ENCODE assay signal across 35 mouse cellular contexts in the genomic region with DNA sequence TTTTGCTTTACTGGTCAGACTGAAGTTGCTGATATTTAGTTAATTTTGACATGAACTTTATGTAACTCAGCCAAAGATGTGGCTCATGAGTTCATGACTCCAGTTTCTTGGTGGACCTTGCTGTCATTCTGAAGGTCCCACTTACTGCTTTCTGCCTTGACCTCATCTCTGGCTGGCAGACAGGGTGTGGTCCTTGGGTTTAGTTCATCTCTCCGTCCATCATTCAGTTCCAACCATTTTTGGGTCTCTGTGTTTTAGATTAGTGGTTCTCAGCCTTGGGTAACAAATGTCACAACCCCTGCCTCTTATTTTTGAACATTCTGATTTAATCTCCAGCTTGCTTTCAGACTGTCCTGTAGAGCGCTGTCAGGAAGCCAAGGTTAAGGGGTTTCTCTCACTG. TPM values are rescaled to one million over a fixed set of nuclear protein-coding genes. Genes with fewer than 3 reads are reported as not detected.
"Had no signal": no experiment of that assay in that cellular context is flagged by ENCODE, and none has a peak within 500 bp of the region (broad histone marks: within the 10 kb centered on the region; RNA-seq: fewer than 3 reads in every experiment).

No protein-coding gene starts in this region.

- DNase-seq: gastrocnemius, postnatal 14 days; gastrocnemius, postnatal 36 days; heart, adult 2 months; heart, postnatal 14 days; heart, postnatal 36 days; kidney, adult 11 months; kidney, adult 2 months; kidney, adult 9 months; kidney, postnatal 14 days; kidney, postnatal 36 days; layer of hippocampus, adult 9-11 months; layer of hippocampus, postnatal 36 days; left cerebral cortex, postnatal 4 days had no signal

RNA-seq across cellular contexts. Expression of a gene that starts 7.4 kb away (rescaled TPM):
- total RNA-seq: gastrocnemius, adult 8-10 months; gastrocnemius, postnatal 14 days; gastrocnemius, postnatal 36 days; heart, postnatal 36 days; hindbrain, postnatal 0 days; layer of hippocampus, adult 18-20 months; layer of hippocampus, postnatal 14 days; layer of hippocampus, postnatal 36 days; left cerebral cortex, adult 18-20 months; left cerebral cortex, adult 8-10 months; left cerebral cortex, postnatal 10 days; left cerebral cortex, postnatal 25 days; left cerebral cortex, postnatal 4 days had no signal
- polyA plus RNA-seq: heart, embryonic 13.5 days; heart, embryonic 15.5 days; heart, postnatal 0 days; hindbrain, embryonic 11.5 days; hindbrain, embryonic 13.5 days; hindbrain, embryonic 15.5 days; hindbrain, postnatal 0 days; limb, embryonic 11.5 days; limb, embryonic 13.5 days had no signal

RNA-seq across cellular contexts. Expression of a gene that starts 30.3 kb away (rescaled TPM):
- total RNA-seq: hindbrain, postnatal 0 days; liver, adult 2 months had no signal
- polyA plus RNA-seq: heart, postnatal 0 days; limb, embryonic 11.5 days had no signal

RNA-seq across cellular contexts. Expression of a gene that starts 45.9 kb away (rescaled TPM):
- total RNA-seq: gastrocnemius, adult 8-10 months; gastrocnemius, postnatal 14 days; gastrocnemius, postnatal 36 days; heart, adult 2 months; heart, postnatal 14 days; heart, postnatal 36 days; hematopoietic stem cell, adult 5-6 weeks had no signal
- polyA plus RNA-seq: heart, adult 2 months; heart, embryonic 13.5 days; heart, embryonic 15.5 days; heart, postnatal 0 days; large intestine, adult 2 months had no signal

RNA-seq across cellular contexts. Expression of a gene that starts 56.2 kb away (rescaled TPM):
- polyA plus RNA-seq: heart, embryonic 11.5 days; kidney, embryonic 15.5 days; limb, embryonic 11.5 days; liver, embryonic 12.5 days had no signal
